Mouse (Mus musculus) hindbrain, postnatal 0 days (tissue): ENCODE measurements around the gene Ebna1bp2. TPM values are rescaled to one million over a fixed set of nuclear protein-coding genes. Genes with fewer than 3 reads are reported as not detected.

ENCODE experiments used
- ATAC-seq: fragments of 200-750 bp; cut with Nextera tagmentation; 2 replicates; pipeline ENCODE4 v1.8.0; 2017; ENCODE audit warnings: mild to moderate bottlenecking, moderate TSS enrichment, moderate library complexity
- DNase-seq: peaks from one replicate; pipeline ENCODE4 v3.0.0-alpha.2; 2015; ENCODE audit warnings: low spot score
- H3K27ac ChIP-seq: fragments of 300-500 bp; sonication (generic); 2 replicates; pipeline ENCODE4 v1.5.1; 2014; ENCODE audit warnings: mild to moderate bottlenecking
- H3K27me3 ChIP-seq: fragments of 300-500 bp; sonication (generic); 2 replicates; pipeline ENCODE4 v1.6.1; 2014; ENCODE audit warnings: low read length, mixed read lengths; ENCODE audit not compliant: insufficient read depth
- H3K36me3 ChIP-seq: fragments of 300-500 bp; sonication (generic); 2 replicates; pipeline ENCODE4 v1.6.1; 2014; ENCODE audit warnings: low read length, mixed read lengths; ENCODE audit not compliant: insufficient read depth
- H3K4me1 ChIP-seq: fragments of 300-500 bp; sonication (generic); 2 replicates; pipeline ENCODE4 v1.6.1; 2014; ENCODE audit warnings: antibody characterized with exemption, low read length, mixed read lengths; ENCODE audit not compliant: insufficient read depth
- H3K4me2 ChIP-seq: fragments of 300-500 bp; sonication (generic); 2 replicates; pipeline ENCODE4 v1.6.1; 2014; ENCODE audit warnings: low read depth, mild to moderate bottlenecking, low read length, moderate library complexity, mixed read lengths
- H3K4me3 ChIP-seq: fragments of 300-500 bp; sonication (generic); 2 replicates; pipeline ENCODE4 v1.5.1; 2014; ENCODE audit warnings: low read length
- H3K9ac ChIP-seq: fragments of 300-500 bp; sonication (generic); replicated peaks from 2 replicates; pipeline ENCODE4 v1.6.1; 2014; ENCODE audit warnings: mild to moderate bottlenecking, low read length, moderate library complexity, mixed read lengths
- H3K9me3 ChIP-seq: fragments of 300-500 bp; sonication (generic); 2 replicates; pipeline ENCODE4 v1.6.1; 2016; ENCODE audit warnings: low read length, mixed read lengths
- CTCF ChIP-seq: IDR thresholded peaks from 2 replicates; pipeline ENCODE4 v1.5.1; 2016; ENCODE audit warnings: antibody characterized with exemption, control low read depth, low read depth
- WGBS: fragments of 180-500 bp; shearing (Covaris S2); extraction: QIAGEN DNeasy Blood & Tissue Kit; methylation state at CpG from one replicate; pipeline ENCODE4 v1.1.7; 2014; 5-methylcytosine and 5-hydroxymethylcytosine counted together
- polyA plus RNA-seq: library from polyadenylated mRNA; unstranded; fragments of >200 nt; fragmentation: Nextera tagmentation; extraction: Ambion mirVana; gene quantifications from 2 replicates; pipeline ENCODE4 v1.2.1, GENCODE M21; 2015
- total RNA-seq: library from RNA; depleted of rRNA; stranded (reverse); fragments of >200 nt; gene quantifications from 2 replicates; pipeline ENCODE4 v1.2.3, GENCODE M21; 2014

The Ebna1bp2 gene
- total and polyA plus RNA-seq, 2 experiments from 2014 or later, result 31.6 to 85.4 TPM

DNA sequence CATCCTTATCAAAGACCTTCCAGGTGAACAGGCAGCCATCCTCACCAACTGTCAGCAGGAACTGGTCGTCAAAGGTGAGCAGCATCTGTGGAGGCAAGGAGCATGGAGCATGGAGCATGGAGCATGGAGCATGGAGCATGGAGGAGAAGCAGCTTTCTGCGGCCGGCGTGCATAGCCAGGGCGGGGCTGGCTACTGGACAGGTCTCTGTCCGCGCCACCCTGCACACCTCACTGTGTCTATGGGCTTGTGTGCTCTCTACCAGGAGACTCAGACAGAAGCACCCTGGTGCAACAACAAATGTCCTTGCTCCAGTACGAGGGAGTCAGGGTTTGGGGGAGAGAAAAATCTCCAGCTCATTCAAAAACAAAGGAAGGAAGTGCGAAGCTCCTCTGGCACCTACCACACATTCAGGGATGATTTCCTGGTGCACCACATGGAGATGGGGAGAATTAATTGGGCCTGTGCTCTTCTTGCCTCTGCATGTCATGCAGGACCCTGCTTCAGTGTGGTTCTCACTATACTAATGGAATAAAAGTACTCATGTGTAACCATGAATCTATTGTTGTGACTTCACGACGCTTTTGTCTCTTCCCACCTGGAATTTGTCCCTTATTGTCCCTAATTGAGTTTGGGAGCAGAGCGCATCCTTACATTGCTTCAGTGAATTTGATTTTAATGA lies 31.4 kb upstream of the Ebna1bp2 start:
- ATAC-seq (peak; percentile 63; the same call in 1 of the 2 replicates), DNase-seq (no peak)
- WGBS, result 61% methylated on average over 12 of the region's 12 CpGs
- no peaks in the 10 kb centered on the region for H3K27me3 ChIP-seq
- no peaks in the 10 kb centered on the region for H3K9me3 ChIP-seq
- no peak overlapping the region for H3K4me2 ChIP-seq
- H3K36me3 ChIP-seq, result no peaks in the 10 kb centered on the region
- H3K27ac ChIP-seq, result peak overlapping the region; percentile 8; the same call in 1 of the 2 replicates
- no peak overlapping the region for H3K4me3 ChIP-seq
- H3K4me1 ChIP-seq, result no peaks in the 10 kb centered on the region
- H3K9ac ChIP-seq, result no peak overlapping the region
- no peak for TF ChIP-seq CTCF

DNA sequence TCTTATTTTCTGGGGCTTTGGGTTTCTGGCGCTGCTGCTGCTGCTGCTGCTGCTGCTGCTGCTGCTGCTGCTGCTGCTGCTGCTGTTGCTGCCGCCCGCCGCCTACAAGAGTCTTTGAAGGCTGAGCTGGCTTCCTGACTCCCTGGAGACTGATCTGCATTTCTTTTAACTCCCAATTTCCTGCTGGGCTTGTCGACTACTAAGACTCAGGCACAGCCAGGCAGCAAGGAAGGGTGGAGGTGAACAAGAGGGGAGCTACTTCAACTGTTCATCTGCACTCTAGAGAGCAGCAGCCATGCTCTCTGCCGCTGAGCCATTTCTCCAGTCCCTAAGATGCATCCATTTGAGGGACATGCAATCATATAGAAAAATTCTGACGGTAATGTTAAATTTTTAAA lies 30.9 kb upstream of the Ebna1bp2 start:
- Histone ChIP-seq H3K36me3 (no peaks in the 10 kb centered on the region), H3K4me3 (no peak overlapping the region), H3K27ac (peak overlapping the region; percentile 8; the same call in 1 of the 2 replicates), H3K4me1 (no peaks in the 10 kb centered on the region), H3K27me3 (no peaks in the 10 kb centered on the region), H3K9ac (no peak overlapping the region), H3K4me2 (no peak overlapping the region), H3K9me3 (no peaks in the 10 kb centered on the region)
- no peak for TF ChIP-seq CTCF
- WGBS, result 7% methylated on average over 7 of the region's 7 CpGs
- ATAC-seq (no peak), DNase-seq (peak; percentile 45)

- Histone ChIP-seq H3K9ac (no peak overlapping the region), H3K9me3 (no peaks in the 10 kb centered on the region), H3K27me3 (no peaks in the 10 kb centered on the region), H3K4me1 (no peaks in the 10 kb centered on the region), H3K27ac (no peak overlapping the region), H3K36me3 (no peaks in the 10 kb centered on the region), H3K4me2 (no peak overlapping the region), H3K4me3 (no peak overlapping the region)
- WGBS, result 55% methylated on average over 4 of the region's 4 CpGs
- ATAC-seq (no peak), DNase-seq (no peak)
- TF ChIP-seq CTCF, result no peak
Observed at GRCm38 (mm10) chr4:118604065-118604464, 16.5 kb upstream of the Ebna1bp2 start.

DNA sequence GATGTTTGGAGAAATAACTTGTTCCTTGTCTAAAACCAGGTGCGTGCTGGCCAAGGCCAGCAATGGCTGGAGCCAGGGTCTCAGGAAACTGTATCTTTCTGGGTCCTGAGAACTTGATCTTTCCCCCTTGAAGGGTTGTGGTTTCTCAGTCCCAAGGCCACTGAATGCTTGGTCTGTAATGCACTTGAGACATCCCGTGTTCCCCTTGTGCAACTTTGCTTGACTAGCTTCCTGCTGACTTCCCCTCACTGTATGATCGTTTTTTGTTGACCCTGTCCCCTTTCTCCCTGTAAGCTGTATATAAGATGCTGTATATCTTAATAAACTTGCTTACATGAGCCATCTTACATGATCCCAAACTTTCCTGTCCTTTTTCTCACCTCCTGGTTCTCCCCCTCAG lies 10.8 kb upstream of the Ebna1bp2 start:
- ATAC-seq, result no peak
- no peaks in the 10 kb centered on the region for H3K27me3 ChIP-seq
- no peaks in the 10 kb centered on the region for H3K9me3 ChIP-seq
- H3K36me3 ChIP-seq, result no peaks in the 10 kb centered on the region
- no peak overlapping the region for H3K4me2 ChIP-seq
- H3K27ac ChIP-seq, result no peak overlapping the region
- 73% methylated on average over 3 of the region's 3 CpGs for WGBS
- TF ChIP-seq CTCF, result no peak
- no peak overlapping the region for H3K4me3 ChIP-seq
- H3K9ac ChIP-seq, result no peak overlapping the region
- no peaks in the 10 kb centered on the region for H3K4me1 ChIP-seq
- no peak for DNase-seq

- DNase-seq (peak; percentile 42), ATAC-seq (no peak)
- no peak overlapping the region for H3K27ac ChIP-seq
- no peak overlapping the region for H3K4me2 ChIP-seq
- no peaks in the 10 kb centered on the region; the same call in 1 of the 2 replicates for H3K9me3 ChIP-seq
- H3K4me1 ChIP-seq, result no peaks in the 10 kb centered on the region
- no peaks in the 10 kb centered on the region for H3K27me3 ChIP-seq
- no peak overlapping the region for H3K9ac ChIP-seq
- no peak overlapping the region for H3K4me3 ChIP-seq
- H3K36me3 ChIP-seq, result no peaks in the 10 kb centered on the region
- WGBS, result 27% methylated on average over 11 of the region's 11 CpGs
- TF ChIP-seq CTCF, result peak; percentile 56
Observed at GRCm38 (mm10) chr4:118612619-118613018, 8.0 kb upstream of the Ebna1bp2 start.

DNA sequence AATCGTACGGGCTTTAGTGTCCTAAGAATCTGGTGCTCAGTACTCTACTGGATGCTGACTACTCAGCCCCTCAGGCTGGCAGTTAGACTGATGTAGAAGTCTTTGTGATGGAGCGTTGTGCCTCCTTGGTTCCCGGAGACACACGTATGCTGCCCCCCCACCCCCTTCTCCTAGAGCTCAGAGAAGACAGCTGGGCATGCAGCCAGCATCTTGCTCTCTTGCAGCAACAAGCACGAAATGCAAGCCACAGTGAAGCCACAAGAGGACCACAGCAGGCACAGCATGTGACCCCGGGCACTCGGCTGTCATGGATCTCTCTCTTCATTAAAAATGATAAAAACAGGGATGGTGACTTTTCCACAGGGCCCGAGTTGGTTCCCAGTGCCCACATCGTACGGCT lies 5.2 kb upstream of the Ebna1bp2 start:
- Histone ChIP-seq H3K9ac (no peak overlapping the region), H3K36me3 (no peaks in the 10 kb centered on the region), H3K27me3 (no peaks in the 10 kb centered on the region), H3K4me3 (no peak overlapping the region), H3K4me1 (no peaks in the 10 kb centered on the region), H3K27ac (no peak overlapping the region), H3K9me3 (no peaks in the 10 kb centered on the region; the same call in 1 of the 2 replicates), H3K4me2 (no peak overlapping the region)
- DNase-seq, result peak; percentile 22
- 51% methylated on average over 11 of the region's 11 CpGs for WGBS
- no peak for ATAC-seq
- TF ChIP-seq CTCF, result no peak

DNA sequence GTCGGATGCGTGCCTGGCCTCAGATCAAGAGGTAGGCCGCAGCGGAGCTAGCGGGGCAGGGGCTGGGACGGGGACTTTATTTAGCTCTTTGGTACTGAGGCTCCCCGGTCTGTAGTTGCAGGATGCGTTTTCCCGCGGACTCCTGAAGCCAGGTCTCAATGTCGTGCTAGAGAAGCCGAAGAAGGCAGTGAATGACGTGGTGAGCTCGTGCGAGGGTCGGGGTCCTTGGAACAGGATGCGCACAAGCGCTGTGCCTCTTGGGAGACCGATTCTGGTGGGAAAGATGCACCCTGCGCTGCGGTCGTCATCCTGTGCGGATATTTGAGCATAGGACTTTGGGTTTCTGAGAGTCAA lies 345 bp downstream of the Ebna1bp2 start:
- Histone ChIP-seq H3K27ac (peak overlapping the region; percentile 67; the same call in 1 of the 2 replicates), H3K9ac (peak overlapping the region; percentile 53), H3K4me2 (peak overlapping the region; percentile 84), H3K9me3 (no peaks in the 10 kb centered on the region; the same call in 1 of the 2 replicates), H3K36me3 (peaks cover 23% of the 10 kb centered on the region), H3K27me3 (no peaks in the 10 kb centered on the region), H3K4me3 (peak overlapping the region; percentile 64), H3K4me1 (peaks cover 8% of the 10 kb centered on the region; the same call in 1 of the 2 replicates)
- WGBS, result under 1% methylated on average over 23 of the region's 23 CpGs
- DNase-seq (no peak), ATAC-seq (peak; percentile 64; the same call in 1 of the 2 replicates)
- TF ChIP-seq CTCF, result no peak
